Mouse (Mus musculus): ENCODE results near the gene Gm43191.
A peak's percentile ranks its signal among the peaks of the same experiment; 100 is the strongest.
"Not testable (repeated sequence)": the region's sequence is repeated elsewhere in the genome, so short reads cannot be mapped to it uniquely, and the experiment has no call there.

The Gm43191 gene

DNA sequence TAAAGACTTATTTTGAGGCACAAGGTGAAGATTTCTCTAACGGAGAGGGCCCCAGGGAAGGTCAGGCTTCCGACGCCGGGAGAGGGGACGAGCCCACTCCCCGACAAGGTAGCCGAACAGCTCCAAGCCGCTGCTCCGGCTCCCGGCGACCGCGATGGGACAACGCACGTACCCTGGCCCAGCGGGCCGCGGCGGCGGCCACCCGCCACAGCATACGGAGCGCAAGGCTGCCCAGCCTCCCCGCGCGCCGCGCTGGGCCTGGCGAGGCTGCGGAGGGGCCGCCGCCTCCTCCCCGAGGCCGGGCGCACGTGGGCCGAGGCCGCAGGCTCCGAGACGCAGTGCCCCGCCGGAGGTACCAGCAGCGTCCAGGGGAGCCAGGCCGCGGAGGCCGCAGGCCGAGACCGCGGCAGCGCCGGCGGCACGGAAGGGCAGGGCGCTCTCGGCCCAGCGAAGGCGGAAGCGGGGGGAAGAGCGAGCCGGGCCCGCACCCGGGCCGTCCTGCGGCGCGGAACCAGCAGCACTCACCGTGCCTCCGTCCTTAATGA is 19.1 kb downstream of the Gm43191 start:
- DNase-seq (ENCODE audit: inconsistent age in 2 of 2, low spot score in 1 of 2), result peak in 1 of 2 experiments; percentile 89

GRCm38 (mm10) chr3:116661288-116661869 is 19.7 kb downstream of the Gm43191 start:
- DNase-seq (ENCODE audit: inconsistent age in 2 of 2, low spot score in 1 of 2), result no peak

DNA sequence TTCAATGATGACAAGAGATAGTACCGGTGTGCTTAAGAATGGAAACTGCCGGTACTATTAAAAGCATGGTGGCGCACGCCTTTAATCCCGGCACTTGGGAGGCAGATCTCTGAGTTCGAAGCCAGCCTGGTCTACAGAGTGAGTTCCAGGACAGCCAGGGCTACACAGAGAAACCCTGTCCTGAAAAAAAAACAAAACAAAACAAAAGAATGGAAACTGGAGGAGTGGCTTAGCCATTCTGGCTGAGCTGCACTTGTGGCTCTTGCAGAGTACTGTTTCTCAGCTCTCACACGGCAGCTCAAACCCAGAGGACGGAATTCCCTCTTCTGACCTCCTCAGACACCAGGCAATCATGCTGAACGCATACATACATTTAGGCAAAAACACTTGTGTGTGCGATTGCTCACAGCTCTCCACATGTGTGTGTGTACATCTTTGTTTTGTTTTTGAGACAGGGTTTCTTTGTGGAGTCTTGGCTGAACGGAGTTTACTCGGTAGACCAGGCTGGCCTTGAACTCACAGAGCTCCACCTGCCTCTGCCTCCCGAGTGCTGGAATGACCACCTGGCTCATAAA is 21.1 kb downstream of the Gm43191 start:
- no peak for DNase-seq (ENCODE audit: inconsistent age in 2 of 2, low spot score in 1 of 2)

DNA sequence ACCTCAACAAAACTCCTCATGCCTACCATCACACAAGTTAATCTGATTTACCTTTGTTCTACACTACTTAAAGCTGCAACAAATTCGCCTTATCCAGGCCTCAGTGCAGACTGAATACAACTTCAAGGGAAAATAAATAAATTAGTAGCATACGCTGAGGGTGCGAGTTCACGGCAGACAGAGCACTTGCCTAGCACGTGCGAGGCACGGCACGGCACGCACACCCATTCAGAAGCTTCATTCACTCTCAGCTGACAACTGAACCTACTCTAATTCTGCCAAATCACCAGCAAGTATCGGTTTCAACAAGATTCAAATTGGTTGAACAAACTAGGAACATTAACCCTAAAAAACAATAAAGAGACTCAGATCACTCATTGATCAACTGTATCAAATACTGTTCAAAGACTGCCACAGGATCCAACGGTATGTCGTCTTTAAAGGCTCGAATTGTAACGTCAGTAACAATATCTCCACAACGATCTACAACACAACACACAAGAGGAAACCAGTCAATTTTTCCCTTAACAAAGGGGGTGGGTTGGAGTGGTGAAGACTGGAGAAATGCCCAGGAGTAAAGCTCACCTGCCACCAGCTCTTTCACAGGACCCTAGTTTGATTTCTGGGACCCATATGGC is 22.0 kb downstream of the Gm43191 start:
- DNase-seq (ENCODE audit: inconsistent age in 2 of 2, low spot score in 1 of 2), result no peak

DNA sequence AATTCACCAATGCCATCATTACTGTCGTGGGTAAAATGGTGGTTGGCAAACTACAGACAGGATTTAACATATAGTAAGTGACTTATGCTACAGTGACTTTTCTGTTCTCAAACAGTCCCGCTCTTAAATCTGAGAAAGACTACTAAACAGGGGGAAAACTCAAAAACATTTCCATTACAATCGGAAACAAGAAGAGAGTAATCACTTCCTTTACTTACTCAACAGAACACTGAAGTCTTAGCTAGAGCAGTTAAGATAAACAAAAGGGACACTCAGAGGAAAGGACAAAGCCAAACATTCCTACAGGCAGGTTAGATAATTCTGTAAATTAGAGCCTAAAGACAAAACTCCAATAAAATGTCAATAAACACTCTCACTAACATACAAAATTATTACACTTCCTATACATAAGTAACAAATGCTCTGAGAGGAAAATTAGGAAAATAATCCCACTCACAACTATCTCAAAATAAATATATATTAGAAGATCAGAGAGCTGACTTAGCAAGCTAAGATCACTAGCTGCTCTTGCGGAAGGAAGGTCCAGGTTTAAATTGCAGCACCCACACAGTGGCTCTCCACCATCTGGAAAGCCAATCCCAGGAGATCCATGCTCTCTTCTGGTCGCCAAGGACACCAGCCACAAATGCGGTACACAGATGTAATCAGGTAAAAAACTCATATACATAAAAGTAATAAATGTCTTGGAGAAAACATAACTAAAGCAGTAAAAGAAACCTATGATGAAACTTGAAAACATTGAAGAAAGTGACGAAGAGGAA is 24.7 kb downstream of the Gm43191 start:
- DNase-seq (ENCODE audit: inconsistent age in 2 of 2, low spot score in 1 of 2), result no peak

GRCm38 (mm10) chr3:116654051-116654450 is 27.0 kb downstream of the Gm43191 start:
- not testable (repeated sequence) for DNase-seq (ENCODE audit: inconsistent age in 2 of 2, low spot score in 1 of 2)

GRCm38 (mm10) chr3:116653278-116653945 is 27.6 kb downstream of the Gm43191 start:
- no peak for DNase-seq (ENCODE audit: inconsistent age in 2 of 2, low spot score in 1 of 2)

DNA sequence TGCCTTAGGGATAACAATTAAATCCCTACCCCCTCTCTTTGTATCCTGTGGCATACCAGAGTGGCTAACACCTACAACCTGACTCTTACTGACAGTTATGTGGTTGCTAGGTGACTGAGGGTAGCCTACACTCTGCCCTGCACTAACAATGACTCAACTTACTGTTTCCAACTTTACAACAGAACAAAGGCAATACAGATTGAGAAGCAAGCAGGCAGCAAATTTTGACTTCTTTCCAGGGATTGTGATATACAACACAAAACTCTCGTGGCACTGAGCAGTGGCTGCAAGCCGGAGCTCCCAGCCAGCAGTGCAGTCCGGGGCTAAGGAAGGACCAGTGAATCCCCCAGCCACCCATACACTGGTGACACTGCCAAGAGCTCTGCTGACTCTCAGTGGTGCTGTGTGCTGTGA is 29.0 kb downstream of the Gm43191 start:
- no peak for DNase-seq (ENCODE audit: inconsistent age in 2 of 2, low spot score in 1 of 2)

DNA sequence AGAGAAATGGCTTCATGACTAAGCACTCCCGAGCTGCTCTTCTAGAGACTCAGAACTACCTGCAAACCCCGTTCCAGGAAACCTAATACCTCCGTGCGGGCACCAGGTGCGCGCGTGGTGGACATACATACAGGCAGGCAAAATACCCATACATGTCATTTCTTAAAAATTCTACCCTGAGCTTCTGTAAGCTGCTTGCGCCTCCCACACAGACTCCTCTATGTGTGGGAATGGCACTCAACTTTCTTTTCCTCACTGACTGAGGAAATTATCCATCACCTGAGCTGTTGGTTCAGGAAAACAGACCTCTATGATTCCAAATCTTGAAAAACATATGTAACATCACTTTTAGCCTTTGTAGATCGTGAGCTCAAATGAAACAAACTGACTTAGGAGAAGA is 30.4 kb downstream of the Gm43191 start:
- DNase-seq (ENCODE audit: inconsistent age in 2 of 2, low spot score in 1 of 2), result no peak

- no peak for DNase-seq (ENCODE audit: inconsistent age in 2 of 2, low spot score in 1 of 2)
Observed at GRCm38 (mm10) chr3:116648805-116649204, 32.3 kb downstream of the Gm43191 start.

GRCm38 (mm10) chr3:116646387-116646786 is 34.7 kb downstream of the Gm43191 start:
- DNase-seq (ENCODE audit: inconsistent age in 2 of 2, low spot score in 1 of 2), result no peak

- no peak for DNase-seq (ENCODE audit: inconsistent age in 2 of 2, low spot score in 1 of 2)
Observed at GRCm38 (mm10) chr3:116642373-116642772, 38.7 kb downstream of the Gm43191 start.

DNA sequence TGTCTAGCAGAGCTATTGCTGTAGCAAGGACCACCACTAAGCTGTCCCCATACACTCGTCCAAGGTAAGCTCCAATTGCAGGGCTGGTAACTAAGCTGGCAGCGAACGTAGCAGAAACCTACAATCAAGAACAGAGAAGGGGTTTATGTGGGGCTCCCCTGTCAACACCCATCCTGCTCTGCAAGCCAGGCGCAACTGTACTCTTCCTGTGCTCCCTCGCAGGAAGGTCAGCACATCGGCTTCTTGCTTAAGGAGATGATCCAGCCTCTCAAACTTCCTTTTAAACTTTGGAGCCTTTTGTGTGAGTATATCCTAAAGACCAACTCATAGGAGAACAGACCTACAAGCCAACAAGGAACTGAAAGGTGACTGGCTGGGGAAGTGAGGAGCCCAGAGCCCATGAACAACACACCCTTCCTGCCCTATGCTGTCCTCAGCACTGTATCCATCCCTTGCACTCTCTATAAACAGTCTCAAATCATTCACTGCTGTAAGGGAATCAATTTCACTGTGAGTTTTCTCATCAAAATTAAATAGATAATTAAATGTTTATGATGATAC is 39.2 kb downstream of the Gm43191 start:
- no peak for DNase-seq (ENCODE audit: inconsistent age in 2 of 2, low spot score in 1 of 2)

- DNase-seq (ENCODE audit: inconsistent age in 2 of 2, low spot score in 1 of 2), result no peak
Observed at GRCm38 (mm10) chr3:116640024-116640423, 41.0 kb downstream of the Gm43191 start.

GRCm38 (mm10) chr3:116638572-116638971 is 42.5 kb downstream of the Gm43191 start:
- DNase-seq (ENCODE audit: inconsistent age in 2 of 2, low spot score in 1 of 2), result no peak

GRCm38 (mm10) chr3:116637693-116638476 is 43.2 kb downstream of the Gm43191 start:
- DNase-seq (ENCODE audit: inconsistent age in 2 of 2, low spot score in 1 of 2), result no peak

- peak in 1 of 2 experiments; percentile 14 for DNase-seq (ENCODE audit: inconsistent age in 2 of 2, low spot score in 1 of 2)
Observed at GRCm38 (mm10) chr3:116635799-116636198, 45.3 kb downstream of the Gm43191 start.

GRCm38 (mm10) chr3:116634853-116635252 is 46.2 kb downstream of the Gm43191 start:
- peak in 1 of 2 experiments; percentile 11 for DNase-seq (ENCODE audit: inconsistent age in 2 of 2, low spot score in 1 of 2)

DNA sequence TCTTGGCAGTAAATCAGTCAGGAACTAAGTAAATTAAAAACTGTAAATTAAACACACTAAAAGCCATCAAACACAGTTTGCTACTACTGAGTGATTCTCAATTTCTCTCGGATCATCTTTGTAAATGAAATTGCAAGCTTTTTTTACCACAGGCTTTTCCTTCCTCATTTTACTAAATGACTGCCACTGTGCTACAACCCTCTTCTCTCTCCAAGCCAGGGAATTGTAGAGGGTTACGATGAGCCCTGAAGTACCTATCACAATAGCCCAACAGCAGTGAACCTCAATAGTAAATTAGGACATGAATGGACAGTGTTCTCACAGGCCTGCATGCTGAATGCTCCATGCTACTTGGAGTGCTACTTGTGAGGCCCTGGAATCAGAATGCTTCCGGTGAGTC is 47.0 kb downstream of the Gm43191 start:
- DNase-seq (ENCODE audit: inconsistent age in 2 of 2, low spot score in 1 of 2), result no peak

DNA sequence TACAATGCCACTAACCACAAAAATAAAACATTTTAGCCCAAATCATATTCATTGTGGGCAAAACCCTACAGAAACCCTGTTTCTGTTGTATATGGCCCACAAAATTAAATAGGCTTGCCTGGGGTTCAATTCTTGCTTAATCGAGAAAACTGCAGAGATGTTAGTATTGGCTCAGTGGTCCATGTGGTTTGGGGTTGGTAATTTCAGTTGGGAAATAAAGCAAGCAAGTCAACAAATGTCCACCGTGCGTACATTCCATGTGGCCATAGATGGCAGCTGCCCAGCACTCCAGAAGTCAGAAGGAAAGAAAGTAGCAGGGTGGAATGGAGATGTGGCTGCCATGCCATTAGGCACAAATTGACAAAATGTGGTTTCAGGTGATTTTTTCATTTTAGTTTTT is 48.1 kb downstream of the Gm43191 start:
- DNase-seq (ENCODE audit: inconsistent age in 2 of 2, low spot score in 1 of 2), result no peak
